Mouse (Mus musculus) fibroblast of lung, adult 2 months (primary cell): Measurements from ENCODE around the gene Crip1.

Experiments used
- DNase-seq: peaks from one replicate; pipeline ENCODE4 v3.0.0-alpha.2; 2011; ENCODE audit warnings: low read depth

The Crip1 gene

GRCm38 (mm10) chr12:113148381-113149035 is 2.4 kb downstream of the Crip1 start:
- no peak for DNase-seq

DNA sequence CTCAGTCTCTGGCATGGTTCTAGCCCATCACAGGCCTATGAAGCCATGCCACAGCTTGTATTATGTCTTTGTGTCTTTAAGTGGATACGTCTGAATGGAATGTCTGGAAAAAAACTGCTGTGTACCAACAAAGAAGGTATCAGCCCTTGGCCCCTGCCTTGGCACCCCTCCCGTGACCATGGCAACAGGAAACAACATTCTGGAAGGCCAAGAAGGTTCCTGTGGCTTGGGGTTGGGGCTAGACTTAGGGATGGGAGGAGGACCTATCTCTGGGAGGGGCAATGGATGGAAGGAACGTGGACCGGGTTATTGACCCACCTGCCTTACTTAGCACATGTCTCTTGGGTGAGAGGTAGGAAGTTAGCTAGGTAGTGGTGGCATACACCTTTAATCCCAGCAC is 3.2 kb downstream of the Crip1 start:
- no peak for DNase-seq

GRCm38 (mm10) chr12:113149896-113150295 is 3.8 kb downstream of the Crip1 start:
- DNase-seq: no peak

- DNase-seq: no peak
Observed at GRCm38 (mm10) chr12:113150591-113150990, 4.5 kb downstream of the Crip1 start.

DNA sequence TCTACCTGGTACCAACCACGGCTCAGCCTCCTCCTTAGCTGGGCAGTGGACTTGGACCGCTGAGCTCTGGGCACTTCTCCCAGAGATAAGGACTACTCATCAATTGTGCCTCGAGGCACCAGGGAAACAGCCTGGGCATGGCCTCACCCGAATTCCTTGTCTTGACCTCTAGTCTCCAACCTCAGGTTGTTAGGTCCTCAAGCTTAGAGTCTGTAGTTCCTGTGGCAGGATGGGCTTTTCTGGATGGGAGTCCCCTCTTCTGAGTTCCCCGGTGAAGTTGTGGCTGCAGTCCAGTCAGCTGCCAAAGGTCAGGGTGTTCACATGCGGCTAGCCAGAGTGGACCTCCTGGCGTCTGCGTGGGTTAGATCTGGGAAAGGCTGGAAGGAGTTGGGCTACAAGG is 4.9 kb downstream of the Crip1 start:
- DNase-seq: no peak

GRCm38 (mm10) chr12:113151661-113152271 is 5.7 kb downstream of the Crip1 start:
- DNase-seq: no peak

GRCm38 (mm10) chr12:113152272-113152661 is 6.2 kb downstream of the Crip1 start:
- no peak for DNase-seq

DNA sequence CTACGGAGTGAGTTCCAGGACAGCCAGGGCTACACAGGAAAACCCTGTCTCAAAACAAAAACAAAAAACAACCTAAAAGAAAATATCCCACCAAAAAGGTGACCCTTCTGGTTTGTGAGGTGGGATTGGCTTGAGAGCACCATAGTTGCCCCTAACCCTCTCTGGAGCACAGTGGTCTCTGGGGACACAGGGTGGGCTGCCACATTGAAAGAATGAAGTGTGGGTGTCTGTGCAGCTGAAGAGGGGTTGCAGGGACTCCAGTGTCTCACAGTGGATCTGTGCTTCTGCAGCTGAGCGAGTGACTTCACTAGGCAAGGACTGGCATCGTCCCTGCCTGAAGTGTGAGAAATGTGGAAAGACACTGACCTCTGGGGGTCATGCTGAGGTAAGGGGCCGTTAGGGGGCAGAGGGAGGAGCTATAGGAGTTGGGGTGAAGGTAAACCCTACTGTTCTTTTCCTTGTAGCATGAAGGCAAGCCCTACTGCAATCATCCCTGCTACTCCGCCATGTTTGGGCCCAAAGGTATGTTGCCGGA is 6.9 kb downstream of the Crip1 start:
- no peak for DNase-seq

DNA sequence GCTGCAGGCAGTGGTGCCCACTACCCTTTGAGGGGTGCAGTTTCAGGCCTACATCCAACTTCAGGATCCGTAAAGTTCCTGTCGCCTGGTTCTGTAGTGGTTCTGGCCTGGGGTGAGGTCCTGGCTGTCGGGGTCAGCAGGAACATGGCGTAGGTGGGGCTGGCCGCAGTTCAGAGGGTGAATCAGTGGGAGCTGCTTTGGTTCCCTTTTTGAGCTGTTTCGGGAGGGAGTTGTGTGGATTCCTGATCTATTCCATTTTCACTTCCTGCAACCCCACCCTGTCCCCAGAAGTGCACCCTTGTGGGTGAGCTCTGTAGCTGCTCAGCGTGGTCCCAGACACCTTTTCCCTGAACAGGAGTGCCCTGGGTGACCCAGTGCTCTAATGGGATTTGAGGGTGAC is 7.9 kb downstream of the Crip1 start:
- DNase-seq: no peak

GRCm38 (mm10) chr12:113154747-113155075 is 8.6 kb downstream of the Crip1 start:
- no peak for DNase-seq

DNA sequence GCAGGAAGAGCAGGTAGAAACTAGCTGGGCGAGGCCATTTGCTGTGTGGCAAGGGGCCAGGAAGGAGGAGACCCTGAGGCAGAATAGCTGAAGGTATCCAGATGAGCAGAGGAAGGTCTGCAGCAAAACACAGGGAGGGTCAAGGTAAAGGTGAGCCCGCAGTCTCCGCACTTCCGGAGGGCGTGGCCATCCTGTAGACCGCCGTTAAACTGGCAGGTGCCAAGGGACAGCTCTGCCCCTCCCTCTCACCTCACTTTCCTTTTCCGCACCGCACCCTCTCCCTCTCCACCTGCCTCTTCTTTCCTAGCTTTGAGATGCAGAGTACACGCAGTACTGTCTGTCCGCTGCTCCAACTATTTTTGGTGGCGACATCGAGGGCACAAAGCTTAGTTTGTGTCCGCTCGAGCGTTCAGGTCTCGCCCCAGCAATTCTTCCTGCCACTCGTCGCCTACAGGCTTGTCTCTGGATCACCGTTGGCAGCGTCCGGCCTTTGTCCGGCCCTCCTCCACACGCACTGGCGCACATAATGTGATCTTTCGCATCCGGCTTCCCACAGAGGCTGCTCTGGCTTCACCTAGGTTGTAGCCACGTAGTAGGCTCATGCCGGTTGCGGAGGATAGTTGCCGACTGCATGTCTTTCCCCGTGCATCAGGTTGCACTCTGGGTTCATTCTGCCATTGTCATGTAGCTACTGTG is 9.1 kb downstream of the Crip1 start:
- DNase-seq: no peak

GRCm38 (mm10) chr12:113155887-113156539 is 9.9 kb downstream of the Crip1 start, which contains the start of gene Tedc1:
Gene Tedc1, plus strand, starts transcription at chr12:113156421.
- peak; percentile 99 for DNase-seq

DNA sequence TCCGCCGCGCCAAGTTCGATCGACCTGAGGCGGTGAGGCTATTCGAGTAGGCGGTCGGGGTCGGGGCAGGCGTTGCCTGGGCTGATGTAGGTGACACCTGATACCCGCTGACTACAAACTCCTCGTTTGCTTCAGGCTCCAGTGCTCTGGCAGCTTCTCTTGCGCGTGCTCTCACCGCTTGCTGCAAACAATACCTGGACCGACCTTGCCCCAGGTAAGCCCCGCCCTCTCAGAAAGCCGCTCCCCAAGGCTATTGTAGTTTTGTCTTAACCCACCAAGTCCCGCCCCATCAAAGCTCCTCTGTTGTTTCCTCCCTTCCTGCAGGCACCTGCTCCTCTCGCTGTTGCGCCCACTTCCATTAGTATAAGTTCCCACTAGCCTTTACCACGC is 10.4 kb downstream of the Crip1 start:
- no peak for DNase-seq

GRCm38 (mm10) chr12:113157002-113157401 is 10.9 kb downstream of the Crip1 start:
- no peak for DNase-seq

- DNase-seq: no peak
Observed at GRCm38 (mm10) chr12:113157521-113157920, 11.4 kb downstream of the Crip1 start.

GRCm38 (mm10) chr12:113157971-113158370 is 11.9 kb downstream of the Crip1 start:
- no peak for DNase-seq

DNA sequence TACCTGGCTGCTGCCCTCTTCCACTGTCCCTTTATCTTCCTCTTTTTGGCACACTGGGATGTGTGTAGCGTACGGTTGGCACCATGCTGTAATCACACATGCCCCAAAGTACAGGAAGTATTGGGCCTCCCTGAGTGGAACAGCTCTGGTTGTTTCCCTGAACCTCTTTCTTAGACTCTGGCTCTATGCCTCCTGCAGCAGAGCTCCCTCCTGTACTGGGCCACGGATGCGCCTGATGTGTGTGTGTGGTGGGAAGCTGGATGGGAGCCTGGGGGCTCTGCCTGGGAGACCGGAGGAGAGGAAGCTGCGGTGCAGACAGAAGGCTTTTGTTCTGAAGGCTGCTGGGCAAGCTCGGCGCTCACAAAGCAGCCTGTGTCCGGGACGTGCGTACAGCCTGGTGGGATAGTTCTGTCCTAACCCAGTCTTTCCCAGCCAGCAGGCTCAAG is 17.5 kb downstream of the Crip1 start:
- no peak for DNase-seq

- no peak for DNase-seq
Observed at GRCm38 (mm10) chr12:113168031-113168536, 22.0 kb downstream of the Crip1 start.

- no peak for DNase-seq
Observed at GRCm38 (mm10) chr12:113176960-113177725, 31.0 kb downstream of the Crip1 start.

GRCm38 (mm10) chr12:113181020-113181419 is 34.9 kb downstream of the Crip1 start:
- no peak for DNase-seq

DNA sequence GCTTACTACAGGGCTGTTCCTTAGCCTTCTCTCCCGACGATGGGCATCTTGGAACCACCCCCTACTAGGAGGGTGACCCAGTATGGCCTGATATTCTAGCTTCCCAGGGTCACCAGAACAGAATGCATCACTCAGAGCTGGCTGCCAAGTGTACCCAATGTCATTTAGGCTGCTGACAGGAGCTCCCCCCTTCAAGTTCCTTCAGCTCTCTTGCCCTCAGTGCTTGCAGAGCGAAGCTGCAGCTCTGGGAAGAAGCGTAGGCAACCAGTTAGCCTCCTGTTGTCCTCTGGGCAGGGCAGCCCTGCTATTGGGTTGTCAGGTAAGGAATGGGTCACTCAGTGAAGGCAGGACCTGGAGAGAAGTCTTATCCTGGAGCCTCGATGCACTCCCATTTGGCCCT is 38.8 kb downstream of the Crip1 start:
- no peak for DNase-seq
